Mouse (Mus musculus): ENCODE measurements around the gene Dcaf8. TPM values are rescaled to one million over a fixed set of nuclear protein-coding genes. Genes with fewer than 3 reads are reported as not detected.

The Dcaf8 gene
- polyA plus RNA-seq, 1 experiment from 2014 or later: 76.1 TPM

GRCm38 (mm10) chr1:172197146-172197545 lies 49.3 kb downstream of the Dcaf8 start:
- H3K9ac ChIP-seq (ENCODE audit: low read length): no peak overlapping the region
- no peaks in the 10 kb centered on the region for H3K27me3 ChIP-seq (replicated peaks; ENCODE audit: control insufficient read depth, insufficient read depth, low read length)
- no peak overlapping the region; the same call in 1 of the 2 replicates for H3K27ac ChIP-seq (ENCODE audit: low read depth, low read length)
- ATAC-seq: no peak
- no peak overlapping the region for H3K4me2 ChIP-seq (ENCODE audit: low read length)
- peaks cover 80% of the 10 kb centered on the region for H3K36me3 ChIP-seq (ENCODE audit: control insufficient read depth, insufficient read depth, low read length)
- peaks cover 22% of the 10 kb centered on the region for H3K4me1 ChIP-seq (ENCODE audit: control insufficient read depth, insufficient read depth, low read length)
- no peak for DNase-seq (ENCODE audit: low spot score)
- H3K4me3 ChIP-seq (ENCODE audit: low read depth, low read length): no peak overlapping the region
- 83% methylated on average over 3 of the region's 3 CpGs for WGBS
- no peaks in the 10 kb centered on the region for H3K9me3 ChIP-seq (replicated peaks; ENCODE audit: control insufficient read depth, low read length)

GRCm38 (mm10) chr1:172197851-172198250 lies 50.0 kb downstream of the Dcaf8 start:
- WGBS: 72% methylated on average over 5 of the region's 5 CpGs
- peaks cover 73% of the 10 kb centered on the region for H3K36me3 ChIP-seq (ENCODE audit: control insufficient read depth, insufficient read depth, low read length)
- no peaks in the 10 kb centered on the region for H3K27me3 ChIP-seq (replicated peaks; ENCODE audit: control insufficient read depth, insufficient read depth, low read length)
- no peak overlapping the region; the same call in 1 of the 2 replicates for H3K9ac ChIP-seq (ENCODE audit: low read length)
- H3K27ac ChIP-seq (ENCODE audit: low read depth, low read length): 0 out of 2 replicates have a peak overlapping the region, but pooled peaks have one; percentile 5
- H3K4me2 ChIP-seq (ENCODE audit: low read length): no peak overlapping the region
- no peak overlapping the region for H3K4me3 ChIP-seq (ENCODE audit: low read depth, low read length)
- H3K4me1 ChIP-seq (ENCODE audit: control insufficient read depth, insufficient read depth, low read length): peaks cover 29% of the 10 kb centered on the region
- no peaks in the 10 kb centered on the region for H3K9me3 ChIP-seq (replicated peaks; ENCODE audit: control insufficient read depth, low read length)
- ATAC-seq (no peak), DNase-seq (ENCODE audit: low spot score) (no peak)

- Histone ChIP-seq H3K36me3 (ENCODE audit: control insufficient read depth, insufficient read depth, low read length) (peaks cover 73% of the 10 kb centered on the region), H3K4me3 (ENCODE audit: low read depth, low read length) (no peak overlapping the region), H3K9ac (ENCODE audit: low read length) (peak overlapping the region; percentile 2; the same call in 1 of the 2 replicates), H3K4me1 (ENCODE audit: control insufficient read depth, insufficient read depth, low read length) (peaks cover 34% of the 10 kb centered on the region), H3K27me3 (replicated peaks; ENCODE audit: control insufficient read depth, insufficient read depth, low read length) (no peaks in the 10 kb centered on the region), H3K9me3 (replicated peaks; ENCODE audit: control insufficient read depth, low read length) (no peaks in the 10 kb centered on the region), H3K27ac (ENCODE audit: low read depth, low read length) (0 out of 2 replicates have a peak overlapping the region, but pooled peaks have one; percentile 21), H3K4me2 (ENCODE audit: low read length) (no peak overlapping the region)
- DNase-seq (ENCODE audit: low spot score) (no peak), ATAC-seq (no peak)
- WGBS: 78% methylated on average over 8 of the region's 8 CpGs
Observed at GRCm38 (mm10) chr1:172198316-172198715, 50.4 kb downstream of the Dcaf8 start.

DNA sequence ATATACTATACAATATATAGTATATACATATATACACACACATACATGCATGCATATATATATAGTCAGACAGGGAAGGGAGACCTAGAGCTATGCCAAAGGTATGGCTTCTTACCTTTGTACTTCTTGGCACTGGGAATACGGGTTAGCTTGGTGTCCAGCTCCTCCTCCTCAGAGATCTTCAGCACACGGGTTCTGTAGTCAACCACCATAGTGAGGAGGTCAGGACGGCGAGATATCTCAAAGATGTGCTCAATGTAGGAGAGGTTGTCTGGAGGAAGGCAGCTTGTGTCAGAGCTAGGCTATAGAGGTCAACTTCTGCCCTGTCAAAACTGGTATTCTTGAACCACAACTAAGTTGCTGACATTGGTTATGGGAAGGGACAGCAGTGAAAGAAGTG lies 51.1 kb downstream of the Dcaf8 start:
- Histone ChIP-seq H3K27ac (ENCODE audit: low read depth, low read length) (no peak overlapping the region), H3K27me3 (replicated peaks; ENCODE audit: control insufficient read depth, insufficient read depth, low read length) (no peaks in the 10 kb centered on the region), H3K36me3 (ENCODE audit: control insufficient read depth, insufficient read depth, low read length) (peaks cover 67% of the 10 kb centered on the region), H3K9me3 (replicated peaks; ENCODE audit: control insufficient read depth, low read length) (no peaks in the 10 kb centered on the region), H3K9ac (ENCODE audit: low read length) (no peak overlapping the region), H3K4me1 (ENCODE audit: control insufficient read depth, insufficient read depth, low read length) (peaks cover 41% of the 10 kb centered on the region), H3K4me3 (ENCODE audit: low read depth, low read length) (no peak overlapping the region), H3K4me2 (ENCODE audit: low read length) (no peak overlapping the region)
- 85% methylated on average over 4 of the region's 4 CpGs for WGBS
- DNase-seq (ENCODE audit: low spot score): no peak
- no peak for ATAC-seq

- H3K4me3 ChIP-seq (ENCODE audit: low read depth, low read length): no peak overlapping the region
- no peak for ATAC-seq
Observed at GRCm38 (mm10) chr1:172200161-172200560, 52.3 kb downstream of the Dcaf8 start.

DNA sequence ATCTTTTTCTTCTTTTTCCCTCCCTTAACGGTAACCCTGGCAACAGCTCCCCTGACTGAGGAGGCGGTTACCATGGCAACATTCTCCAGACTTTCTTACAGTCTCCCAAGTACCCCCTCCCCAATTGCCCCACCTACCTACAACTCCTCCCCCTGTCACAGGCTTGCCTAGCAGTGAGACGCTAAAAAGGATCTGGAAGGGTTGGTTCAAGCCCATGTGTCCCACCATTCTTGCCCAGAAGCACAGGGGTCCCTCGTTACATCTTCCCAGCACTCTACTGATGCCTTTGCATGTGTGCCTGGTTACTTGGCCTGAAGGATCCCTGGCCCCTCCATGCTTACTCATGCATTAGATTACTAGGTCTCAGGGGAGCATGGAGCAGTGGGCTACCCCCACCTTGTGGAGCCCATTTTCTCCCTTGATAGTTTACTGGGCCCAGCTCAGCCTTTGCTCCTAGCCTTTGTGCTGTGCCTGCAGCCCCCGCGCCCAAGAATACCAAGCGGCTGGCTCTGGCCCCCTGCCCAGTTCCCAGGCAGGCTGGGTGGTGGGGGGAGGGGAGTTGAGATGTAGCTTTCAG lies 53.1 kb downstream of the Dcaf8 start:
- ATAC-seq (peak; percentile 77), DNase-seq (ENCODE audit: low spot score) (peak; percentile 98)
- Histone ChIP-seq H3K27ac (ENCODE audit: low read depth, low read length) (peak overlapping the region; percentile 99), H3K36me3 (ENCODE audit: control insufficient read depth, insufficient read depth, low read length) (peaks cover 47% of the 10 kb centered on the region), H3K4me2 (ENCODE audit: low read length) (peak overlapping the region; percentile 79), H3K4me1 (ENCODE audit: control insufficient read depth, insufficient read depth, low read length) (peaks cover 52% of the 10 kb centered on the region), H3K9me3 (replicated peaks; ENCODE audit: control insufficient read depth, low read length) (no peaks in the 10 kb centered on the region), H3K27me3 (replicated peaks; ENCODE audit: control insufficient read depth, insufficient read depth, low read length) (no peaks in the 10 kb centered on the region), H3K4me3 (ENCODE audit: low read depth, low read length) (peak overlapping the region; percentile 10; the same call in 1 of the 2 replicates), H3K9ac (ENCODE audit: low read length) (peak overlapping the region; percentile 35)
- 3% methylated on average over 7 of the region's 7 CpGs for WGBS

More at GRCm38 (mm10) chr1:172200161-172200560, 52.3 kb downstream of the Dcaf8 start:
- DNase-seq (ENCODE audit: low spot score): no peak
- Histone ChIP-seq H3K27me3 (replicated peaks; ENCODE audit: control insufficient read depth, insufficient read depth, low read length) (no peaks in the 10 kb centered on the region), H3K9ac (ENCODE audit: low read length) (peak overlapping the region; percentile 35), H3K36me3 (ENCODE audit: control insufficient read depth, insufficient read depth, low read length) (peaks cover 55% of the 10 kb centered on the region), H3K27ac (ENCODE audit: low read depth, low read length) (peak overlapping the region; percentile 99), H3K9me3 (replicated peaks; ENCODE audit: control insufficient read depth, low read length) (no peaks in the 10 kb centered on the region), H3K4me1 (ENCODE audit: control insufficient read depth, insufficient read depth, low read length) (peaks cover 51% of the 10 kb centered on the region), H3K4me2 (ENCODE audit: low read length) (peak overlapping the region; percentile 79)
- WGBS: 59% methylated on average over 5 of the region's 5 CpGs

- Histone ChIP-seq H3K4me1 (ENCODE audit: control insufficient read depth, insufficient read depth, low read length) (peaks cover 57% of the 10 kb centered on the region), H3K4me3 (ENCODE audit: low read depth, low read length) (peak overlapping the region; percentile 23), H3K9ac (ENCODE audit: low read length) (peak overlapping the region; percentile 92), H3K27me3 (replicated peaks; ENCODE audit: control insufficient read depth, insufficient read depth, low read length) (no peaks in the 10 kb centered on the region), H3K27ac (ENCODE audit: low read depth, low read length) (peak overlapping the region; percentile 99), H3K36me3 (ENCODE audit: control insufficient read depth, insufficient read depth, low read length) (peaks cover 34% of the 10 kb centered on the region), H3K9me3 (replicated peaks; ENCODE audit: control insufficient read depth, low read length) (no peaks in the 10 kb centered on the region), H3K4me2 (ENCODE audit: low read length) (peak overlapping the region; percentile 79)
- ATAC-seq (no peak), DNase-seq (ENCODE audit: low spot score) (peak; percentile 73)
- WGBS: 2% methylated on average over 14 of the region's 14 CpGs
Observed at GRCm38 (mm10) chr1:172201967-172202880, 54.3 kb downstream of the Dcaf8 start.

- H3K4me1 ChIP-seq (ENCODE audit: control insufficient read depth, insufficient read depth, low read length): peaks cover 61% of the 10 kb centered on the region
- no peaks in the 10 kb centered on the region for H3K9me3 ChIP-seq (replicated peaks; ENCODE audit: control insufficient read depth, low read length)
- peak overlapping the region; percentile 92 for H3K9ac ChIP-seq (ENCODE audit: low read length)
- no peaks in the 10 kb centered on the region for H3K27me3 ChIP-seq (replicated peaks; ENCODE audit: control insufficient read depth, insufficient read depth, low read length)
- DNase-seq (ENCODE audit: low spot score) (peak; percentile 92), ATAC-seq (peak; percentile 40)
- H3K4me3 ChIP-seq (ENCODE audit: low read depth, low read length): peak overlapping the region; percentile 71
- peaks cover 26% of the 10 kb centered on the region for H3K36me3 ChIP-seq (ENCODE audit: control insufficient read depth, insufficient read depth, low read length)
- 7% methylated on average over 2 of the region's 2 CpGs for WGBS
- peak overlapping the region; percentile 79 for H3K4me2 ChIP-seq (ENCODE audit: low read length)
- H3K27ac ChIP-seq (ENCODE audit: low read depth, low read length): peak overlapping the region; percentile 99
Observed at GRCm38 (mm10) chr1:172202894-172203522, 55.1 kb downstream of the Dcaf8 start.
